Mouse (Mus musculus) E14TG2a.4 (cell line): Measurements from ENCODE around the gene Btbd3.
"Not testable (repeated sequence)": the region's sequence is repeated elsewhere in the genome, so short reads cannot be mapped to it uniquely, and the experiment has no call there.

Source experiments
- H3K27me3 ChIP-seq: 2 replicates; pipeline ENCODE4 v1.6.1; 2014; ENCODE audit warnings: low read length, control low read depth; ENCODE audit not compliant: insufficient read depth
- H3K36me3 ChIP-seq: 2 replicates; pipeline ENCODE4 v1.6.1; 2014; ENCODE audit warnings: low read length, control low read depth; ENCODE audit not compliant: insufficient read depth
- H3K4me1 ChIP-seq: replicated peaks from 2 replicates; pipeline ENCODE4 v1.6.1; 2014; ENCODE audit warnings: low read depth, low read length, control low read depth
- H3K4me3 ChIP-seq: replicated peaks from 2 replicates; pipeline ENCODE4 v1.5.1; 2014; ENCODE audit warnings: mild to moderate bottlenecking, low read length
- H3K9me3 ChIP-seq: 2 replicates; pipeline ENCODE4 v1.6.1; 2014; ENCODE audit warnings: low read length, control low read depth
- CTCF ChIP-seq: conservative IDR thresholded peaks from 2 replicates; pipeline ENCODE4 v1.5.1; 2014; ENCODE audit warnings: low read length
- NANOG ChIP-seq: IDR thresholded peaks from 2 replicates; pipeline ENCODE4 v1.6.1; 2014; ENCODE audit warnings: borderline replicate concordance, low read length, mixed read lengths
- POU5F1 ChIP-seq: IDR thresholded peaks from 2 replicates; pipeline ENCODE4 v1.6.1; 2014; ENCODE audit warnings: low read length, borderline replicate concordance

Btbd3 gene

GRCm38 (mm10) chr2:138322270-138323114 is 66.1 kb downstream of the Btbd3 start:
- Histone ChIP-seq H3K27me3 (no peaks in the 10 kb centered on the region), H3K36me3 (no peaks in the 10 kb centered on the region), H3K4me3 (no peak overlapping the region), H3K4me1 (peaks cover 8% of the 10 kb centered on the region), H3K9me3 (no peaks in the 10 kb centered on the region)
- TF ChIP-seq POU5F1 (no peak), CTCF (no peak), NANOG (no peak)

GRCm38 (mm10) chr2:138326367-138326766 is 70.0 kb downstream of the Btbd3 start:
- TF ChIP-seq NANOG (peak; percentile 19; the same call in 1 of the 2 replicates), CTCF (no peak), POU5F1 (no peak)
- no peak overlapping the region for H3K4me3 ChIP-seq
- H3K36me3 ChIP-seq, result no peaks in the 10 kb centered on the region

DNA sequence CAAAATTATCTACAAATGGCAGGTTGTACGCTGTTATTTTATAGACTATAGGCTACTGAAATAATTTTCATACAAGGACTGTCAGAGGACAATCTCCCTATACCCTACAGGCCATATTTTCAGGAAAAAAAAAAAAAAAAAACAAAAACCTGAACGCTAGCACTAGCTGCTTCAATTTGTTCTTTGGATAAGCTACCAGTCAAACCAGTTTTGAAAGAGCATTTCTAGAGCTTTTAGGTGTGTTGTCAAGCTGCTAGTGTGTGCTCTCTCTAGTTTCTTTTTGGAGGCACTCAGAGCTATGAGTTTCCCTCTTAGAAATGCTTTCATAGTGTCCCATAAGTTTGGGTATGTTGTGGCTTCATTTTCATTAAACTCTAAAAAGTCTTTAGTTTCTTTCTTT is 77.8 kb downstream of the Btbd3 start:
- H3K36me3 ChIP-seq, H3K27me3 ChIP-seq: not testable (repeated sequence)

More at GRCm38 (mm10) chr2:138326367-138326766, 70.0 kb downstream of the Btbd3 start:
- Histone ChIP-seq H3K4me1 (peaks cover 8% of the 10 kb centered on the region), H3K9me3 (no peaks in the 10 kb centered on the region), H3K27me3 (no peaks in the 10 kb centered on the region)

GRCm38 (mm10) chr2:138337886-138338494 is 81.6 kb downstream of the Btbd3 start:
- peaks cover 7% of the 10 kb centered on the region; the same call in 1 of the 2 replicates for H3K4me1 ChIP-seq

More for the DNA sequence above, 77.8 kb downstream of the Btbd3 start:
- not testable (repeated sequence) for H3K9me3 ChIP-seq, H3K4me1 ChIP-seq, H3K4me3 ChIP-seq

GRCm38 (mm10) chr2:138338524-138338923 is 82.2 kb downstream of the Btbd3 start:
- no peak overlapping the region for H3K4me3 ChIP-seq
- TF ChIP-seq POU5F1, result no peak
- TF ChIP-seq CTCF, result no peak
- no peak for TF ChIP-seq NANOG
- no peaks in the 10 kb centered on the region for H3K27me3 ChIP-seq
- no peaks in the 10 kb centered on the region for H3K9me3 ChIP-seq
- H3K36me3 ChIP-seq, result no peaks in the 10 kb centered on the region
- peaks cover 7% of the 10 kb centered on the region; the same call in 1 of the 2 replicates for H3K4me1 ChIP-seq

More at GRCm38 (mm10) chr2:138337886-138338494, 81.6 kb downstream of the Btbd3 start:
- no peak overlapping the region for H3K4me3 ChIP-seq
- H3K9me3 ChIP-seq, result no peaks in the 10 kb centered on the region
- H3K27me3 ChIP-seq, result no peaks in the 10 kb centered on the region
- TF ChIP-seq CTCF, result no peak
- peak; percentile 59; the same call in 1 of the 2 replicates for TF ChIP-seq NANOG
- no peaks in the 10 kb centered on the region for H3K36me3 ChIP-seq

GRCm38 (mm10) chr2:138355366-138355765 is 99.0 kb downstream of the Btbd3 start:
- no peaks in the 10 kb centered on the region for H3K27me3 ChIP-seq
- no peaks in the 10 kb centered on the region for H3K36me3 ChIP-seq
- H3K9me3 ChIP-seq, result peaks cover 6% of the 10 kb centered on the region
- TF ChIP-seq NANOG, result no peak
- TF ChIP-seq POU5F1, result no peak
- TF ChIP-seq CTCF, result no peak
- H3K4me1 ChIP-seq, result peaks cover 5% of the 10 kb centered on the region; the same call in 1 of the 2 replicates
- H3K4me3 ChIP-seq, result no peak overlapping the region

- Histone ChIP-seq H3K9me3 (no peaks in the 10 kb centered on the region), H3K4me1 (peaks cover 5% of the 10 kb centered on the region; the same call in 1 of the 2 replicates), H3K4me3 (no peak overlapping the region), H3K36me3 (no peaks in the 10 kb centered on the region), H3K27me3 (no peaks in the 10 kb centered on the region)
- TF ChIP-seq CTCF, result no peak
- no peak for TF ChIP-seq POU5F1
- TF ChIP-seq NANOG, result no peak
Measured at GRCm38 (mm10) chr2:138362474-138362873, 106.1 kb downstream of the Btbd3 start.

DNA sequence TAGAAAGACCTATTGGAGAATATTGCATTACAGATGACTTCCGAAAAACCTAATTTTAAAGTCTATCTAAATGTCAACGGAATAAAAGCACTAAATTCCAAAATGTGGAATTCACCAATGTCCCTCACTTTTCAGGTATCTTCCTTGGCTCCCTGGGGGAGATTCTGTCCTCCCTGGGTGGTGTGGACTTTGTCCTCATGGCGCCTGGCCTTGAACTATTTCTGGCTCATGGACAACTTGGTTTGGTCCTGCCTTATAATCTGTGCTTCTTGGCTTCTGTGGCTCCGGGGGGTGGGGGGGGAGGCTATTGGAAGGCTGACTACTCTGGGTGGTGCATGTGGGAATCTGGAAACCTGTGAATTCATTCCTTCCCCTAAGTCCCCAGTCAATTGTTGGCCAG is 109.0 kb downstream of the Btbd3 start:
- Histone ChIP-seq H3K9me3 (no peaks in the 10 kb centered on the region), H3K27me3 (no peaks in the 10 kb centered on the region), H3K4me1 (no peaks in the 10 kb centered on the region)

More for the DNA sequence above, 109.0 kb downstream of the Btbd3 start:
- Histone ChIP-seq H3K36me3 (no peaks in the 10 kb centered on the region), H3K4me3 (no peak overlapping the region)
- no peak for TF ChIP-seq POU5F1
- no peak for TF ChIP-seq NANOG
- TF ChIP-seq CTCF, result no peak
